Mouse (Mus musculus) thymus, adult 2 months (tissue): ENCODE measurements around the gene Btbd9. TPM values are rescaled to one million over a fixed set of nuclear protein-coding genes. Genes with fewer than 3 reads are reported as not detected.

Experiments
- DNase-seq: peaks from one replicate; pipeline ENCODE4 v3.0.0; 2021
- H3K27ac ChIP-seq: fragments of 200-500 bp; 2 replicates; pipeline ENCODE4 v1.5.1; 2012; ENCODE audit warnings: low read length, control low read depth; ENCODE audit not compliant: control insufficient read depth, insufficient read depth
- H3K27me3 ChIP-seq: fragments of 200-500 bp; 2 replicates; pipeline ENCODE4 v1.6.1; 2012; ENCODE audit warnings: mild to moderate bottlenecking, low read length, moderate library complexity, mixed read lengths; ENCODE audit not compliant: control insufficient read depth, insufficient read depth
- H3K36me3 ChIP-seq: fragments of 200-500 bp; 2 replicates; pipeline ENCODE4 v1.6.1; 2012; ENCODE audit warnings: mild to moderate bottlenecking, low read length, moderate library complexity; ENCODE audit not compliant: control insufficient read depth, insufficient read depth
- H3K4me1 ChIP-seq: fragments of 200-500 bp; replicated peaks from 2 replicates; pipeline ENCODE4 v1.6.1; 2012; ENCODE audit warnings: low read length; ENCODE audit not compliant: control insufficient read depth, insufficient read depth
- H3K4me3 ChIP-seq: fragments of 200-500 bp; 2 replicates; pipeline ENCODE4 v1.5.1; 2012; ENCODE audit warnings: mild to moderate bottlenecking, low read length, control low read depth, moderate library complexity; ENCODE audit not compliant: control insufficient read depth, insufficient read depth
- CTCF ChIP-seq: fragments of 200-500 bp; IDR thresholded peaks from 2 replicates; pipeline ENCODE4 v1.5.1; 2012; ENCODE audit warnings: mild to moderate bottlenecking, control low read depth, low read length, moderate library complexity, borderline replicate concordance; ENCODE audit not compliant: control insufficient read depth, poor library complexity, insufficient read depth; ENCODE audit errors: extremely low read depth
- POLR2A ChIP-seq: fragments of 200-500 bp; IDR thresholded peaks from 2 replicates; pipeline ENCODE4 v1.6.1; 2012; ENCODE audit warnings: mild to moderate bottlenecking, low read length, control low read depth, moderate library complexity; ENCODE audit not compliant: control insufficient read depth, poor library complexity, insufficient read depth; ENCODE audit errors: extremely low read depth
- WGBS: fragments of 180-500 bp; shearing (Covaris S2); methylation state at CpG from one replicate; pipeline ENCODE4 v1.1.7; 2018; 5-methylcytosine and 5-hydroxymethylcytosine counted together
- polyA plus RNA-seq: library from polyadenylated mRNA; depleted of rRNA; stranded (reverse); fragments of >200 nt; gene quantifications from 2 replicates; pipeline ENCODE4 v1.2.3, GENCODE M21; 2012

Btbd9 gene
- polyA plus RNA-seq, 1 experiment = 29.1 TPM

DNA sequence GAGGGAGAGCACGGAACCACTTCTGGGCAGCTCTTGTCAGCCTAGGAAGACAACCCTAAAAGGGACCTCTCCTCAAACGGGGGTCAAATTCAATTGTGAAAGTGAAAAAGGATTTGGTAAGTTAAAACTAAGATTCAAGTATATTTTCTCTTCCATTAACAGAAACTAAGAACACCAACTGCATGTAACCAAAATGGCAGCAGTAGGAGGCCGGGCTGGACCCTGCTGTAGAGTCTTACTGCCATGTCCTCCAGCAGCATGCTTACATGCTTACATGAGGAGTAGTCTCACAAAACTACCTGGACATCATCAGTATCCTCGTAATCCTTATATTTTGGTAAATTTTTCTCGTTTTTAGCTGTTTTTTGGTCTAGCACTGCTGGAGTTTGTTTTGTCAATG lies 86.2 kb downstream of the Btbd9 start:
- WGBS = 94% methylated on average over 5 of the region's 5 CpGs

GRCm38 (mm10) chr17:30489629-30490028 lies 86.7 kb downstream of the Btbd9 start:
- 98% methylated on average over 7 of the region's 7 CpGs for WGBS

More for the DNA sequence above, 86.2 kb downstream of the Btbd9 start:
- H3K36me3 ChIP-seq = no peaks in the 10 kb centered on the region
- no peak for DNase-seq
- H3K27ac ChIP-seq = no peak overlapping the region
- H3K4me3 ChIP-seq = no peak overlapping the region
- no peaks in the 10 kb centered on the region for H3K4me1 ChIP-seq
- no peaks in the 10 kb centered on the region for H3K27me3 ChIP-seq
- TF ChIP-seq CTCF (no peak), POLR2A (no peak)

DNA sequence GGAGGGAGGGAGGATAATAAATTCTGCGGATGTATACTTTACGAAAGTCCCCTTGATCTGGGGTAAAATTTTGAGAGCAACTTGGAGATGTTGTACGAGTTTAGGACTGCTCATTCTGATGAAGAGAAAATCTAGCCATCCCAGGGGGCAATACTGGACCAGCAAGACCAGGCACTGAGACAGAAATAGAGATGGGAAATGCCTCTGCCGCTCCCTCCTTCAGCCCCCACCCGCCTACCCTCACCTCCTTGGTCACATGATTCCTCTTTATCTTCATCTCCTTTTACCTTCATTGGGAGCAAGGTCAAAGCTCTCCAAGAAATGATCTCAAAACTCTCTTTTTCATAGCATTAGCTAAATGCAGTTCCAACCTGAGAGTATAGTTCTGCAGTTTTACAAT lies 88.6 kb downstream of the Btbd9 start:
- 94% methylated on average over 5 of the region's 5 CpGs for WGBS
- Histone ChIP-seq H3K4me1 (no peaks in the 10 kb centered on the region), H3K36me3 (no peaks in the 10 kb centered on the region), H3K4me3 (no peak overlapping the region), H3K27me3 (no peaks in the 10 kb centered on the region), H3K27ac (no peak overlapping the region)
- no peak for DNase-seq
- TF ChIP-seq POLR2A = no peak

More at GRCm38 (mm10) chr17:30489629-30490028, 86.7 kb downstream of the Btbd9 start:
- Histone ChIP-seq H3K4me3 (no peak overlapping the region), H3K36me3 (no peaks in the 10 kb centered on the region), H3K27ac (no peak overlapping the region), H3K27me3 (no peaks in the 10 kb centered on the region), H3K4me1 (no peaks in the 10 kb centered on the region)
- TF ChIP-seq CTCF (no peak), POLR2A (no peak)
- no peak for DNase-seq

DNA sequence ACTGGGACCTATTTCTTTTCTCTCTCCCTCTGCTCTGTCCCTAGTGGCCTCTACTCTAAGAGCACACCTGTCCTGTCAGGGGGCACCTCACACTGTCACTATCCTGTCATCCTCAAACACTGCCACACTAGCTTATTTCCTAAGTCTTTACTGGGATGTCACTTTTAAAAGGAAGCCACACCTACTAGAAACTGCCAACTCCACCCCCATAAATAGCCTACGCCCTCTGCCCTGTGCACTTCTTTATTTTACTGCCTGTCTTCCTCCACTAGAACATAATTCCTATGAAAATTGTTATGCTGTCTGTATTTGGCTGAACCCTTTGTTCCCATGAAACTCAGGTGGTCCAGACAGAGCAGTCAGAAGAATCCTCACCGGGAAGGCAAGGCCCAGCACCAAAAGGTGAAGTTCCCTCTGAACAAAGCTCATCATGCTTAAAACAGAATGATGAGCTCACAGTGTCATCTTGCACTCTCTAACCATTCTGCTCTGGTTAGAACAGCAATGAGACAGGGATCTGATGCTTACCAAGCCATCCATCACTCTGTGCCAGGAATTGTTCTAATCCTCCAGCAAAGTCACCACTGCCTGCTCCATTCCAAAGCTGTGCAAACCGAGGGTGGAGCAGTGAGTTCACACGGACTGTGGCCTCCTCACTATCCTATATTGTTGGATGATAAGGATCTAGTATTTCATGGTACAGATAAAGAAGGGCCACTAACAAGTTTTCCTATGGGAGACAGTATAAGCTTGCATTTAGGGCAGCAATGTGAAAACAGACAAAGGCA lies 91.0 kb downstream of the Btbd9 start:
- DNase-seq = no peak
- Histone ChIP-seq H3K27ac (no peak overlapping the region), H3K4me3 (no peak overlapping the region), H3K4me1 (no peaks in the 10 kb centered on the region), H3K36me3 (no peaks in the 10 kb centered on the region), H3K27me3 (no peaks in the 10 kb centered on the region)
- no peak for TF ChIP-seq CTCF
- TF ChIP-seq POLR2A = no peak
- WGBS = 92% methylated on average over 4 of the region's 4 CpGs

- Histone ChIP-seq H3K4me1 (no peaks in the 10 kb centered on the region), H3K27ac (no peak overlapping the region), H3K36me3 (no peaks in the 10 kb centered on the region), H3K27me3 (no peaks in the 10 kb centered on the region), H3K4me3 (no peak overlapping the region)
- no peak for TF ChIP-seq CTCF
- TF ChIP-seq POLR2A = no peak
- DNase-seq = no peak
- 98% methylated on average over 1 of the region's 1 CpGs for WGBS
Observed at GRCm38 (mm10) chr17:30484446-30485066, 91.7 kb downstream of the Btbd9 start.

DNA sequence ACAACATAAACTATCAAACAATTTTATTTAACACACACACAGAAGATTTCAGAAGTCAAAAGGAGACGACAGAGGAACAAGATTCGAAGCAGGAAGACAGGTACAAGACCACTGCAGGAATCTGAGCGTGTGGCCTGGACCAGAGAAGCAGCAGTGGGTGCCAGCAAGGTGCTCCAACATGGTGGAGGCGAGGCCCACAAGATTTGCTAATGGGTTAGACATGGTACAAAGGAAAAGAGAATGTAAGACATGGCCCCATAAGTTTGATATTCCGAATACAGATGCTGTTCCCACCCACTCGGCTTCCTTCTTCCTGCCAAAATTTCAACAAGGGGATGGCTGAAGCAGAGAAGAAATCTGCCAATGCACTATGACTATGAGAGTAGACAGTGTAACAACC lies 94.5 kb downstream of the Btbd9 start:
- H3K27me3 ChIP-seq = no peaks in the 10 kb centered on the region
- TF ChIP-seq POLR2A = no peak
- no peak for TF ChIP-seq CTCF
- no peak overlapping the region for H3K4me3 ChIP-seq
- H3K4me1 ChIP-seq = no peaks in the 10 kb centered on the region
- no peak for DNase-seq
- 95% methylated on average over 6 of the region's 6 CpGs for WGBS
- H3K36me3 ChIP-seq = no peaks in the 10 kb centered on the region
- H3K27ac ChIP-seq = no peak overlapping the region

DNA sequence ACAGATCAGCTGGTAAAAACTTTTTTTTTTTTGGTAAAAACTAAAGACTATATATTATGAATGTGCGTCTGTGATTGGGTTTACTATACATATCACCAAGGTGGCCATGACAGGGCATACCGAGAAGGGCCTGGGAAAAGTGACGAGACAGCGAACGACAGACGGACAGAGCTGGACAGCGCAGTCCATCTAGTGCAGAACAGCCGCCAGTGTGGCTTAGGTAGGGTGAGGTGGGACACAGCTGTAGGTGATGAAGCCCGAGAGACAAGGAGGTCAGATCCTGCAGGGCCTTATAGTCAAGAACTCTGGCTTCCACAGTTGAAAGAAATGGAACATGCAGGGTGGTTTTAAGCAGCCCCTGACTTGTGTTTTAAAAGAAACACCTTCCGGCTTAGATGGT lies 94.9 kb downstream of the Btbd9 start:
- no peaks in the 10 kb centered on the region for H3K4me1 ChIP-seq
- no peaks in the 10 kb centered on the region for H3K36me3 ChIP-seq
- WGBS = 98% methylated on average over 10 of the region's 10 CpGs
- TF ChIP-seq CTCF = no peak
- no peak for TF ChIP-seq POLR2A
- H3K4me3 ChIP-seq = no peak overlapping the region
- H3K27ac ChIP-seq = no peak overlapping the region
- H3K27me3 ChIP-seq = no peaks in the 10 kb centered on the region
- DNase-seq = no peak
